Mouse (Mus musculus) lung, embryonic 16.5 days (tissue): ENCODE results near the gene Bcl11a. TPM values are rescaled to one million over a fixed set of nuclear protein-coding genes. Genes with fewer than 3 reads are reported as not detected.
A peak's percentile ranks its signal among the peaks of the same experiment; 100 is the strongest.

Experiments used
- ATAC-seq: fragments of 200-750 bp; cut with Nextera tagmentation; 2 replicates; pipeline ENCODE4 v1.8.0; 2017; ENCODE audit warnings: low read depth, mild to moderate bottlenecking, moderate library complexity
- H3K27ac ChIP-seq: fragments of 300-500 bp; sonication (generic); 2 replicates; pipeline ENCODE4 v1.5.1; 2014; ENCODE audit warnings: mild to moderate bottlenecking, control low read depth, low read length
- H3K27me3 ChIP-seq: fragments of 300-500 bp; sonication (generic); 2 replicates; pipeline ENCODE4 v1.6.1; 2014; ENCODE audit warnings: low read depth, low read length, mixed read lengths; ENCODE audit not compliant: control insufficient read depth, insufficient read depth
- H3K36me3 ChIP-seq: fragments of 300-500 bp; sonication (generic); 2 replicates; pipeline ENCODE4 v1.6.1; 2014; ENCODE audit warnings: low read length; ENCODE audit not compliant: control insufficient read depth, insufficient read depth
- H3K4me1 ChIP-seq: fragments of 300-500 bp; sonication (generic); replicated peaks from 2 replicates; pipeline ENCODE4 v1.6.1; 2014; ENCODE audit warnings: low read length, mixed read lengths; ENCODE audit not compliant: control insufficient read depth, insufficient read depth
- H3K4me2 ChIP-seq: fragments of 300-500 bp; sonication (generic); 2 replicates; pipeline ENCODE4 v1.6.1; 2014; ENCODE audit warnings: low read depth, low read length, control low read depth
- H3K4me3 ChIP-seq: fragments of 300-500 bp; sonication (generic); 2 replicates; pipeline ENCODE4 v1.5.1; 2014; ENCODE audit warnings: mild to moderate bottlenecking, low read length, control low read depth
- H3K9ac ChIP-seq: fragments of 300-500 bp; sonication (generic); 2 replicates; pipeline ENCODE4 v1.6.1; 2014; ENCODE audit warnings: low read length, control low read depth
- H3K9me3 ChIP-seq: fragments of 300-500 bp; sonication (generic); 2 replicates; pipeline ENCODE4 v1.6.1; 2016; ENCODE audit warnings: low read length; ENCODE audit not compliant: control insufficient read depth
- WGBS: fragments of 180-500 bp; shearing (Covaris S2); extraction: QIAGEN DNeasy Blood & Tissue Kit; methylation state at CpG from one replicate; pipeline ENCODE4 v1.1.7; 2014; 5-methylcytosine and 5-hydroxymethylcytosine counted together
- polyA plus RNA-seq: library from polyadenylated mRNA; unstranded; fragments of >200 nt; fragmentation: Nextera tagmentation; extraction: Ambion mirVana; gene quantifications from 2 replicates; pipeline ENCODE4 v1.2.1, GENCODE M21; 2015

Bcl11a gene
- 13.0 and 15.3 TPM in 2 replicates for polyA plus RNA-seq

DNA sequence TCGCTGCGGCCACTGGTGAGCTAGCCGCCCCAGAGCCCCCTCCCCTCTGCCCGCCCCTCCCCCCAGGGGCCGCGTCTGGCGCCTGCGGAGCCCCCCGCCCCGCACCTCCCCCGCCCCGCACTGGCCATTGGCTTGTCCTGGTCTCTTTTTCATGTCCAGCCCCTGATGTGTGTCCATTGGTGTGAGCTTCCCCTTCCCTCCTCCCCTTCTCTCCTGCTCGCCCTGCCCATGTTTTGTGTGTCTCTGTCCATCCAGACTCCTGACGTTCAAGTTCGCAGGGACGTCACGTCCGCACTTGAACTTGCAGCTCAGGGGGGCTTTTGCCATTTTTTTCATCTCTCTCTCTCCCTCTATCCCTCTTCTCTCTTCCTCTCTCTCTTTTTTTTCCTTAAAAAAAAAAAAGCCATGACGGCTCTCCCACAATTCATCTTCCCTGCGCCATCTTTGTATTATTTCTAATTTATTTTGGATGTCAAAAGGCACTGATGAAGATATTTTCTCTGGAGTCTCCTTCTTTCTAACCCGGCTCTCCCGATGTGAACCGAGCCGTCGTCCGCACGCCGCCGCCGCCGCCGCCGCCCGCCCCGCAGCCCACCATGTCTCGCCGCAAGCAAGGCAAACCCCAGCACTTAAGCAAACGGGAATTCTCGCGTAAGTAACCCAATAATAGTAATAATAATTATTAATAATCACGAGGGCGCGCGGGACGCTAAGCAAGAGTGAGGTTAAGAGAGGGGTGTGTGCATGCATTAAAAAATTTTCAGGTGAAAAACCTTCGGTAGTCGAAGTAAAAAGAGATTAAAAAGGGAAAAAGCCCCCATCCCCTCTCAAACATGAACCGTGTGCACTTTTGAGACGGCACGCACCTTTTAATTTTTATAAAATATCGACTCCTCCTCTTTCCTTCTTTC lies at the start of gene Bcl11a:
Bcl11a (plus strand) TSS at position 262 of the 911 bp plus-strand sequence.
- WGBS: under 1% methylated on average over 38 of the region's 51 CpGs
- Histone ChIP-seq H3K4me3 (peak within 1 kb of the TSS; percentile 65), H3K4me2 (peak within 1 kb of the TSS; percentile 97), H3K27ac (peak within 1 kb of the TSS; percentile 89), H3K4me1 (peaks cover 27% of the 10 kb centered on the region), H3K36me3 (no peaks in the 10 kb centered on the region), H3K9me3 (no peaks in the 10 kb centered on the region), H3K27me3 (peaks cover 20% of the 10 kb centered on the region), H3K9ac (peak within 1 kb of the TSS; percentile 74)
- ATAC-seq: peak; percentile 79

DNA sequence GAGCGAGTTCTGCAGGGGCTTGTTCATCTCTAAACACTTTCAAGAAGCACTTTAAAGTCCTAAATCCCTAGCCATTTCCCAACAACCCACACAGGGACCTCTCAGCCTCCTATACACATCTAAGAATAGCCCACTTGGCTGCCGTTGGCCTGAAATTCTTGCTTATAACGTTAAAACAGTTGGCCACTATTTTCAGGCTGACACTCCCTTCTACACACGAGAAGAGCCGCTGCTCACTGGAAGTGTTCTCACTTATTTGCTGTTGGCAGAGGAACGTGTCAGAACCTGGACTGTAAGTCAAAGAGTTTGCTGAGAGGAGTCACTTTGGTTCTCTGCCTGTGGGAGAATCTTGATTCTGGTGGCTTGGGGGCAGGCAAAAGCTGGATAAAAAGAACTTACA lies 33.8 kb upstream of the Bcl11a start:
- no peaks in the 10 kb centered on the region for H3K27me3 ChIP-seq
- no peak for ATAC-seq
- no peak overlapping the region for H3K4me3 ChIP-seq
- no peaks in the 10 kb centered on the region for H3K9me3 ChIP-seq
- no peak overlapping the region for H3K27ac ChIP-seq
- no peaks in the 10 kb centered on the region for H3K4me1 ChIP-seq
- no peak overlapping the region for H3K9ac ChIP-seq
- H3K36me3 ChIP-seq: no peaks in the 10 kb centered on the region
- WGBS: 42% methylated on average over 6 of the region's 6 CpGs
- H3K4me2 ChIP-seq: no peak overlapping the region

- peak; percentile 89 for ATAC-seq
- H3K27me3 ChIP-seq: no peaks in the 10 kb centered on the region; the same call in 1 of the 2 replicates
- H3K4me1 ChIP-seq: 0 out of 2 replicates have a peak, but pooled peaks cover 2% of the 10 kb centered on the region
- H3K4me3 ChIP-seq: peak overlapping the region; percentile 62
- H3K36me3 ChIP-seq: no peaks in the 10 kb centered on the region
- no peak overlapping the region for H3K27ac ChIP-seq
- peak overlapping the region; percentile 75 for H3K9ac ChIP-seq
- peak overlapping the region; percentile 78 for H3K4me2 ChIP-seq
- 6% methylated on average over 28 of the region's 28 CpGs for WGBS
- H3K9me3 ChIP-seq: no peaks in the 10 kb centered on the region
Observed at GRCm38 (mm10) chr11:24049226-24050031, 28.4 kb upstream of the Bcl11a start.

DNA sequence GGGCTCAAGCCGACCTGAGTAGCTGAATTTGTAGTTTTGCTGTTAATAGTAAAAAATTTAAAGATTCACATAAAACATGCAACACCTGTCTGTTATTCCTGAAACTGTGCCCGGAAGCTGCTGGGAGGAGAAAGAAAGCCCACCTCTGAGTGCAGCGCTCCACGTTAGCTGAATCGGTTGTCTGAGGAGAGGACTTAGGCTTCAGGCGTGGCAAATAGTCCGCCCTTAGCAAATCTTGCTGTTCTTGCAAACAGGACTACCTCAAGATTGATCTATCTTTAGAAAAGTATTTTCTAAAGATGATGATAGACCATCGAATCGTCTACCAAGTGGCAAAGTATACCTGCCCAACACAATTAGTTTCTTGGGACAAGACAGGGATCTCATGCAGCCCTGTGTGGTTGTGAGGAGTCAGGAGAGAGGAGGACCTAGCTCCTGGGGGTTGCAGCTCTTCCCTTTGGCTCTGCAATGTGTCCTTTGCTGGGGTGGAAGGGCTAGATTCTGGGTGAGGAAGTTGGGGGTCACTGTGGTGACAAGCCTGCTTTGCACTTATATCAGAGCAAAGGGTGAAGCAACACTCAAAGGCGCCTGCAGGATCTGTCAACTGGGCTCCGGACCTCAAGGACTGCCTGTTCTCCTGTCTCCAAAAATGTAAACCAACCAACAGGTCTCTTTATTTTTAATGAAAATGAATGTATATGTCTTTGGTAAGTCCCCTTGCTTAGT lies 27.7 kb upstream of the Bcl11a start:
- Histone ChIP-seq H3K9ac (no peak overlapping the region), H3K27ac (no peak overlapping the region), H3K4me3 (no peak overlapping the region), H3K27me3 (no peaks in the 10 kb centered on the region; the same call in 1 of the 2 replicates), H3K9me3 (no peaks in the 10 kb centered on the region), H3K4me1 (0 out of 2 replicates have a peak, but pooled peaks cover 2% of the 10 kb centered on the region), H3K36me3 (no peaks in the 10 kb centered on the region), H3K4me2 (no peak overlapping the region)
- ATAC-seq: no peak
- 72% methylated on average over 11 of the region's 11 CpGs for WGBS

DNA sequence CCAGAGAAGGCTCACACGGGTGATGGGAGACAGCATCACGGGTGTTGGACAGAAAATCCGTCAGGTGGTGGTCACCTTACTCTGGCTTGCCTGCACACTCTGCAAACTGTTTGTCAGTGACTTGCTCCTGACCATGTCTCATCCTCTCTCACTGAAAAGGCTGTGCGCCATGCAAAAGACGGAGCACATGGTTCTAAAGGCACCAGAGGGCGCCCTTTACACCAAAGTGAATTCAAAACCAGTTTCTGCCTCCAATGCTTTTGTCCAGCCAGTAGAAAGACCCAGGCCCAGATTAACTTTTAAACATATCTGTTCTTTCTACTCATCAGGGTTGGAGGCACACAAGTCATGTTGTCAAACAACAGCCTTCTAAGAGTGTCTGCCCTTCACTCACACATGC lies 25.0 kb upstream of the Bcl11a start:
- no peak overlapping the region for H3K4me2 ChIP-seq
- H3K9ac ChIP-seq: no peak overlapping the region
- H3K36me3 ChIP-seq: no peaks in the 10 kb centered on the region
- H3K4me3 ChIP-seq: no peak overlapping the region
- 0 out of 2 replicates have a peak, but pooled peaks cover 2% of the 10 kb centered on the region for H3K4me1 ChIP-seq
- H3K9me3 ChIP-seq: no peaks in the 10 kb centered on the region
- 63% methylated on average over 6 of the region's 6 CpGs for WGBS
- no peak for ATAC-seq
- no peak overlapping the region for H3K27ac ChIP-seq
- no peaks in the 10 kb centered on the region; the same call in 1 of the 2 replicates for H3K27me3 ChIP-seq

DNA sequence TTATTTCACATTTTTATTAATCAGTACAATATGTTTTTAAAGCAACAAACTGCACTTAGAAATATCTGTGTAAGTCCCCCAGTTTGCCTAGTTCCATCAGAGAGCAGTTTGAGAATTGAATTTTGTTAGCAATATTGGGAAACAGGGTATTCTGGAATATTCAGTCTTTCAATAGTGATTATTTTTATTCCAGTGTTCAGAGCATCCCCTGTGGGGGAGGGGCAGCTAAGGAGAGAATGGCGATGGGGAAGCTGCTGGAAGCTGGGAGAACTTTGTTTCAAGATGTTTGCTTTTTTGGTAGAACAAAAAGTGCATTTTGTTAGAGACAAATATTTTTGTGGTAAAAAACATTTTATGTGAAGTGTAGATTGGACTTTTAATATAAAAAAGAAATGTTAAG lies 18.7 kb upstream of the Bcl11a start:
- H3K27me3 ChIP-seq: peaks cover 37% of the 10 kb centered on the region
- no peak overlapping the region for H3K4me2 ChIP-seq
- H3K4me1 ChIP-seq: peaks cover 5% of the 10 kb centered on the region
- 9% methylated on average over 1 of the region's 1 CpGs for WGBS
- H3K27ac ChIP-seq: no peak overlapping the region
- no peaks in the 10 kb centered on the region for H3K9me3 ChIP-seq
- no peak overlapping the region for H3K4me3 ChIP-seq
- no peaks in the 10 kb centered on the region for H3K36me3 ChIP-seq
- no peak overlapping the region for H3K9ac ChIP-seq
- no peak for ATAC-seq

GRCm38 (mm10) chr11:24060428-24060827 lies 17.4 kb upstream of the Bcl11a start:
- 8% methylated on average over 5 of the region's 5 CpGs for WGBS
- H3K4me3 ChIP-seq: peak overlapping the region; percentile 9
- no peaks in the 10 kb centered on the region for H3K36me3 ChIP-seq
- H3K9me3 ChIP-seq: no peaks in the 10 kb centered on the region
- H3K27ac ChIP-seq: no peak overlapping the region
- ATAC-seq: no peak
- H3K27me3 ChIP-seq: peaks cover 37% of the 10 kb centered on the region
- no peak overlapping the region for H3K9ac ChIP-seq
- peak overlapping the region; percentile 33 for H3K4me2 ChIP-seq
- H3K4me1 ChIP-seq: peaks cover 5% of the 10 kb centered on the region

GRCm38 (mm10) chr11:24061819-24062218 lies 16.0 kb upstream of the Bcl11a start:
- Histone ChIP-seq H3K9ac (no peak overlapping the region), H3K4me3 (peak overlapping the region; percentile 28)
- WGBS: 5% methylated on average over 14 of the region's 14 CpGs

More at GRCm38 (mm10) chr11:24061819-24062218, 16.0 kb upstream of the Bcl11a start:
- Histone ChIP-seq H3K9me3 (no peaks in the 10 kb centered on the region), H3K27me3 (peaks cover 37% of the 10 kb centered on the region), H3K27ac (no peak overlapping the region), H3K36me3 (no peaks in the 10 kb centered on the region), H3K4me1 (peaks cover 5% of the 10 kb centered on the region), H3K4me2 (peak overlapping the region; percentile 55)
- no peak; the same call in 1 of the 2 replicates for ATAC-seq
